Mouse (Mus musculus): Measurements from ENCODE around the gene Thy1.

DNA sequence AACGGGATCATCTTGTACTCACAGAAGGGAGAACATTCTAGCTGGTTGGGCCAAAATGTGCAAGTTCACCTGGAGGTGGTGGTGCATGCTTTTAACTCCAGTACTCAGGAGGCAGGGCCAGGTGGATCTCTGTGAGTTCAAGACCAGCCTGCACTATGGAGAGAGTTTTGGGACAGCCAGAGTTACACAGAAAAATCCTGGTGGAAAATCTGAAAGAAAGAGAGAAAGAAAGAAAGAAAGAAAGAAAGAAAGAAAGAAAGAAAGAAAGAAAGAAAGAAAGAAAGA lies 846 bp upstream of the Thy1 start:
- no peak for TF ChIP-seq CTCF (conservative IDR thresholded peaks at IDR 0.05; ENCODE audit: low read length)
- no peak for TF ChIP-seq NANOG (IDR thresholded peaks at IDR 0.05; ENCODE audit: borderline replicate concordance, low read length)
